Mouse (Mus musculus): ENCODE results near the gene Apold1. TPM values are rescaled to one million over a fixed set of nuclear protein-coding genes. Genes with fewer than 3 reads are reported as not detected.
A peak's percentile ranks its signal among the peaks of the same experiment; 100 is the strongest.

Apold1 gene
- polyA plus RNA-seq, 1 experiment = 0.05 TPM

DNA sequence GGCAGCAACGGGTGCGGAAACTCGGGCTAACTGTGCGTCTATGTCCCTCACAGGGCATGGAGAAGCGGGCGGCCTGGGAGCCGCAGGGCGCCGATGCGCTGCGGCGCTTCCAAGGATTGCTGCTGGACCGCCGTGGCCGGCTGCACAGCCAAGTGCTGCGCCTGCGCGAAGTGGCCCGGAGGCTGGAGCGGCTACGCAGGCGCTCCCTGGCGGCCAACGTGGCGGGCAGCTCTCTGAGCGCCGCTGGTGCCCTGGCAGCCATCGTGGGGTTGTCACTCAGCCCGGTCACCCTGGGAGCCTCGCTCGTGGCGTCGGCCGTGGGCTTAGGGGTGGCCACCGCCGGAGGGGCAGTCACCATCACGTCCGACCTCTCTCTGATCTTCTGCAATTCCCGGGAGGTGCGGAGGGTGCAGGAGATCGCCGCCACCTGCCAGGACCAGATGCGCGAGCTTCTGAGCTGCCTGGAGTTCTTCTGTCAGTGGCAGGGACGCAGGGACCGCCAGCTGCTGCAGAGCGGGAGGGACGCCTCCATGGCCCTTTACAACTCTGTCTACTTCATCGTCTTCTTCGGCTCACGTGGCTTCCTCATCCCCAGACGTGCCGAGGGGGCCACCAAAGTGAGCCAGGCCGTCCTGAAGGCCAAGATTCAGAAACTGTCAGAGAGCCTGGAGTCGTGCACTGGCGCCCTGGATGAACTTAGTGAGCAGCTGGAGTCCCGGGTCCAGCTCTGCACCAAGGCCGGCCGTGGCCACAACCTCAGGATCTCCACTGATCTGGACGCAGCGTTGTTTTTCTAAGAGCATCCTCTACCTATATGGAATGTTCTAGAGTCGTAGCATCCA lies 2.2 kb downstream of the Apold1 start:
- no peaks in the 10 kb centered on the region for H3K79me2 ChIP-seq (ENCODE audit: control insufficient read depth, insufficient read depth)
- no peaks in the 10 kb centered on the region for H3K79me3 ChIP-seq (ENCODE audit: low read depth)
- H3K27me3 ChIP-seq (ENCODE audit: control insufficient read depth, insufficient read depth, insufficient read length) = no peaks in the 10 kb centered on the region
- H3K4me3 ChIP-seq (ENCODE audit: insufficient read depth, poor library complexity, severe bottlenecking) = peak overlapping the region; percentile 21
- H3K36me3 ChIP-seq (ENCODE audit: control insufficient read depth, insufficient read depth) = no peaks in the 10 kb centered on the region
- no peak for TF ChIP-seq MYOG (IDR thresholded peaks at IDR 0.05; ENCODE audit: control insufficient read depth, extremely low read depth, insufficient read length)
- peak; percentile 89 for TF ChIP-seq CTCF (IDR thresholded peaks at IDR 0.05; ENCODE audit: control insufficient read depth, insufficient read depth, insufficient read length)
- H3ac ChIP-seq (ENCODE audit: control insufficient read depth, insufficient read length, low read depth) = peak overlapping the region; percentile 84

DNA sequence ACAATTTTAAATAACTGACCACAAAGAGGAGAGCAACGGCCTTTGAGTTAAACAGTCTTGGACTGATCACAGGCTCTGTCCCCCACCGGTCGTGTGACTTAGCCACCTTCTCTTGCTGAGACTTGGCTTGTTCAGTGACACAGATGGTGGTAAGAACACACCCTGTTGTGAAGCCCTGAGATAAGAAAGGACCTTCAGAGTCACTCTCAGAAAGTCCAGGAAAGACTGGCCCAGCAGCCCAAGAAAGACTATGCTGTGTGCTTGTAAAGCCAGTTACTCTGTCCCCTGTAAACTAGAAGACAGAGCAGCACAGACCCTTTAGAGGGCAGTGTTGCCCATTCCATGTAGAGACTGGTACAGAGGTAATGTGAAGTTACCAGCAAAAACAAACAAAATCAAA lies 3.2 kb downstream of the Apold1 start:
- H3K79me3 ChIP-seq (ENCODE audit: low read depth) = no peaks in the 10 kb centered on the region
- H3K27me3 ChIP-seq (ENCODE audit: control insufficient read depth, insufficient read depth, insufficient read length) = no peaks in the 10 kb centered on the region
- no peaks in the 10 kb centered on the region for H3K79me2 ChIP-seq (ENCODE audit: control insufficient read depth, insufficient read depth)
- peak; percentile 35 for TF ChIP-seq CTCF (IDR thresholded peaks at IDR 0.05; ENCODE audit: control insufficient read depth, insufficient read depth, insufficient read length)
- TF ChIP-seq MYOG (IDR thresholded peaks at IDR 0.05; ENCODE audit: control insufficient read depth, extremely low read depth, insufficient read length) = no peak
- no peak for TF ChIP-seq MAX (IDR thresholded peaks at IDR 0.05)
- no peak for TF ChIP-seq FOSL1 (IDR thresholded peaks at IDR 0.05; ENCODE audit: insufficient read depth, low read length, poor library complexity, severe bottlenecking)
- TF ChIP-seq USF1 (IDR thresholded peaks at IDR 0.05; ENCODE audit: low read depth) = no peak
- TF ChIP-seq CEBPB (IDR thresholded peaks at IDR 0.05; ENCODE audit: low read depth) = no peak
- no peak overlapping the region for H3ac ChIP-seq (ENCODE audit: control insufficient read depth, insufficient read length, low read depth)
- H3K36me3 ChIP-seq (ENCODE audit: control insufficient read depth, insufficient read depth) = no peaks in the 10 kb centered on the region
- H3K4me3 ChIP-seq (ENCODE audit: insufficient read depth, poor library complexity, severe bottlenecking) = no peak overlapping the region

DNA sequence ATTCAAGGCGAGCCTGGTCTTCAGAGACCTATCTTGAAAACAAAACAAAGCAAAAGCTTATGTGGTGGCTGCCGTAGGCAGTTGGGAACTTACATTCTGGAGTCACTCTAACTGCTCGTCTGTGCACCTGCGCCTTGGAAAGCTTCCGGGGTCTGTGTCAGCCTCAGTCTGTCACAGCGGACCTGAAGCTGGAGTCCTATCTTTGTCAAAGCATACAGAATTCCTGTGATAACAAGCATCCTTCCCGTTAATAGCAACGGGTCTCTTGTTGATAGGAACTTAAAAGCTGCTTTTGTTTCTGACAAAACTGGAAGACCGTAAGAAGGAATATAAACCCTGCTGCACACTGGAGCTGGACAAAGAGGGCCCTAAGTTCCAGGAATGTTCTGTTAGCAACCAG lies 6.9 kb downstream of the Apold1 start:
- Histone ChIP-seq H3K36me3 (ENCODE audit: control insufficient read depth, insufficient read depth) (no peaks in the 10 kb centered on the region), H3K79me2 (ENCODE audit: control insufficient read depth, insufficient read depth) (no peaks in the 10 kb centered on the region), H3K27me3 (ENCODE audit: control insufficient read depth, insufficient read depth, insufficient read length) (no peaks in the 10 kb centered on the region), H3ac (ENCODE audit: control insufficient read depth, insufficient read length, low read depth) (no peak overlapping the region), H3K4me3 (ENCODE audit: insufficient read depth, poor library complexity, severe bottlenecking) (no peak overlapping the region), H3K79me3 (ENCODE audit: low read depth) (no peaks in the 10 kb centered on the region)
- TF ChIP-seq MAX (IDR thresholded peaks at IDR 0.05) = no peak
- no peak for TF ChIP-seq CTCF (IDR thresholded peaks at IDR 0.05; ENCODE audit: control insufficient read depth, insufficient read depth, insufficient read length)
- no peak for TF ChIP-seq MYOD1 (IDR thresholded peaks at IDR 0.05; ENCODE audit: control insufficient read depth, insufficient read length, low read depth)

DNA sequence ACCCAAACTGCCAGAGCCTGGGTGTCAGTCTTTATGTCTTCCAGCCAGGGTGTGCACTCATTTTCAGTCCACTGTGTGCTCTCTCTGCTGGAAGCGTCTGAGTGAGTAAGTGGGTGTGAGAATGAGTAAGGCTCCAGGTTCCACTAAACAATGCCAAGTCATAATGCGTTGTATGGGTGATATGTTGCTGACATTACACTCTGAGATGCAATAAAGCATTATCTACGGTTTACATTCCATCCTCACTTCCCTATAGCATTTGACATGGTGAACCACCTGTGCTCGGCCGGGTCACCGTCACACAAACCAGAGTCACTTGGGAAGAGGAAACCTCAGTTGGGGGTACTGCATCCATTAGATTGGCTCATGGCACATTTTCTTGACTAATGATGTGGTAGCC lies 9.2 kb downstream of the Apold1 start:
- H3K27me3 ChIP-seq (ENCODE audit: control insufficient read depth, insufficient read depth, insufficient read length) = no peaks in the 10 kb centered on the region
- H3K79me3 ChIP-seq (ENCODE audit: low read depth) = no peaks in the 10 kb centered on the region
- no peaks in the 10 kb centered on the region for H3K36me3 ChIP-seq (ENCODE audit: control insufficient read depth, insufficient read depth)
- no peak overlapping the region for H3K4me3 ChIP-seq (ENCODE audit: insufficient read depth, poor library complexity, severe bottlenecking)
- no peak overlapping the region for H3ac ChIP-seq (ENCODE audit: control insufficient read depth, insufficient read length, low read depth)
- no peak for TF ChIP-seq CEBPB (IDR thresholded peaks at IDR 0.05; ENCODE audit: low read depth)
- peak; percentile 33 for TF ChIP-seq MYOD1 (IDR thresholded peaks at IDR 0.05; ENCODE audit: control insufficient read depth, insufficient read length, low read depth)
- H3K79me2 ChIP-seq (ENCODE audit: control insufficient read depth, insufficient read depth) = no peaks in the 10 kb centered on the region

DNA sequence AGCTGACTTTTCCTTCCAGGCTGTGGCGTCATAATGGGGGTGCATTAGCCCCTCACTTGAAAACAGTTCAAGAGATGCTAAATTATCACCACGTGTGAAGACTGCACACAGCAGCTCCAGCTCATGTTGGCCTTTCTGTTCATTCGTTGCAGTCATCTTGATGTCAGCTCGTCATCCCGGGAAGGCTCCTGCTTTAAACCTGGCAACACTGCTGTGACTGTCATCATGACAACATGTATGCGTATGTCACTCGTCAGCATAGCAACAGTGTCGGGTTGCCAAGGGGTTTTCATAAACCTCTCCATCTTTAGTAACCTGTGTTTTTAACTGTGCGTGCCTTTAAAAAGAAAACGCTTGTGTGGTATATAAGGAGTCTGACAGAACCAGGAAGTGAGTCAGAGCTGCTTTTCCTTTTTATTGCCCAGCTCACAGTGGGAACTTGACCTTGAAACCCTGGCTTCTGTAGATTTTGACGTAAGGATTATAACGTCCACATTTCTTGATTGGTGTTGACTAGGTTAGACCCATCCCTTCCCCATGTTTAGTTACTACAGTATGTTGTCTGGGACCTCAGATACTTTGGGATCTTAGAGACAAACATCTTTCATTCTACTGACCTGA lies 12.6 kb downstream of the Apold1 start:
- Histone ChIP-seq H3K79me3 (ENCODE audit: low read depth) (no peaks in the 10 kb centered on the region), H3ac (ENCODE audit: control insufficient read depth, insufficient read length, low read depth) (no peak overlapping the region), H3K27me3 (ENCODE audit: control insufficient read depth, insufficient read depth, insufficient read length) (no peaks in the 10 kb centered on the region), H3K4me3 (ENCODE audit: insufficient read depth, poor library complexity, severe bottlenecking) (no peak overlapping the region), H3K36me3 (ENCODE audit: control insufficient read depth, insufficient read depth) (no peaks in the 10 kb centered on the region), H3K79me2 (ENCODE audit: control insufficient read depth, insufficient read depth) (no peaks in the 10 kb centered on the region)
- TF ChIP-seq CEBPB (IDR thresholded peaks at IDR 0.05; ENCODE audit: low read depth) (no peak), MAX (IDR thresholded peaks at IDR 0.05) (no peak), CTCF (IDR thresholded peaks at IDR 0.05; ENCODE audit: control insufficient read depth, insufficient read depth, insufficient read length) (no peak), MYOG (IDR thresholded peaks at IDR 0.05; ENCODE audit: control insufficient read depth, extremely low read depth, insufficient read length) (no peak), MYOD1 (IDR thresholded peaks at IDR 0.05; ENCODE audit: control insufficient read depth, insufficient read length, low read depth) (no peak), FOSL1 (IDR thresholded peaks at IDR 0.05; ENCODE audit: insufficient read depth, low read length, poor library complexity, severe bottlenecking) (no peak), USF1 (IDR thresholded peaks at IDR 0.05; ENCODE audit: low read depth) (no peak)

DNA sequence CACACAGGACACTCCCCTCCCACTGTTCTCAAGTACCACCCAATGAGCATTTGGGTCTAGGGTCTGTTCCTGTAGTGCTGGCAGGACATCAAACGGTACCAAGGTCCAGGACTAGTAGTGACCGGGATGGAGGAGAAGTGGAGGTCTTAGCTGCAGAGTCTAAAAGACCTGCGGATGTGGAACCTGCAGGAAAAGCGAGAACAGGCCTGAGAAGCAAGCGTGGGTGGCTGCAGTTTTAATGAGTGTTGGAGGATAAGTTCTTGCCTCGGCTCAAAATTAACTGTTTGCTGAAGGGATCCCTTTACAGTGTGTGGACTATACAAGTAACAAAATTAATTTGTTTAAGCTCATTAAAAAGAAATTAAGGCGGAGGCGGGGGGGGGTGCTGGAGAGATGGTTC lies 13.5 kb downstream of the Apold1 start:
- Histone ChIP-seq H3K79me3 (ENCODE audit: low read depth) (no peaks in the 10 kb centered on the region), H3K79me2 (ENCODE audit: control insufficient read depth, insufficient read depth) (no peaks in the 10 kb centered on the region), H3K27me3 (ENCODE audit: control insufficient read depth, insufficient read depth, insufficient read length) (no peaks in the 10 kb centered on the region), H3K4me3 (ENCODE audit: insufficient read depth, poor library complexity, severe bottlenecking) (no peak overlapping the region), H3ac (ENCODE audit: control insufficient read depth, insufficient read length, low read depth) (no peak overlapping the region), H3K36me3 (ENCODE audit: control insufficient read depth, insufficient read depth) (no peaks in the 10 kb centered on the region)
- TF ChIP-seq FOSL1 (IDR thresholded peaks at IDR 0.05; ENCODE audit: insufficient read depth, low read length, poor library complexity, severe bottlenecking) (no peak), MYOD1 (IDR thresholded peaks at IDR 0.05; ENCODE audit: control insufficient read depth, insufficient read length, low read depth) (no peak), MYOG (IDR thresholded peaks at IDR 0.05; ENCODE audit: control insufficient read depth, extremely low read depth, insufficient read length) (no peak), MAX (IDR thresholded peaks at IDR 0.05) (no peak), CEBPB (IDR thresholded peaks at IDR 0.05; ENCODE audit: low read depth) (no peak), USF1 (IDR thresholded peaks at IDR 0.05; ENCODE audit: low read depth) (no peak), CTCF (IDR thresholded peaks at IDR 0.05; ENCODE audit: control insufficient read depth, insufficient read depth, insufficient read length) (no peak)

All from C2C12 (cell line).